26 mouse cellular contexts compared by ENCODE assay signal in the genomic region with DNA sequence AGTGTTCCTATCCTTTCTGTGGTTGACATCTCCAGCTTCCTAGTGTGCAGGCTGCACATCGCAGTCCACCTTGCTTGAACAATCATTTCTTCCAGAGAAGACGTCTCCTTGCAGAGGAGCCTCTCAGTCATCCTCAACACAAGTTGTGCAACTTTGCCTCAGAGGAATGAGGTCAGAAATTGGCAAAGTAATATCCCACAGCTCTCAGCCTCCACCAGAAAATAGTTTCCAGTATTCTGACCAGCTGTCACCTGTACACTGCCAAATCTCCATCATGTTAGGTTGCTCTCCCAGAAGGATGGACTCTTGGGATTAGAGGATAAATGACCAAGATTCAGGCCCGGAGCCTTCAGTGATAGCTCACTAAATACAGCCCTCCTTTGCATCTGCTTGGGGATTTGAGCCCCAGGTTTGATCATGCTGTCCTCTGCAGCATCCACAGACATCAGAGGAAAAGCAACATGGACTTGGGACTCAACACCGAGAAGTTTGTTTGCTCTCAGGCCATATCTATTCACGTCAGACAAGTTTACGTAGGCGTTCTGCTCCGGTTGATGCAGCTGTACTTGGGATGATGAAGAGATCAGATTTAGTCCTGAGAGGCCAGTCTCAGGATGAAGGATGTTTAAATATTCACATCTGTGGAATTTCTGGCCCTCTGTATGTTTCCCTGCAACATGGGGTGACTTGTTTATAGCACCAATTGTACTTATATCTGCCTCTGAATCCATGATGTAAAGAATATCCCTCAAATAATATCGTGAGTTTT. TPM values are rescaled to one million over a fixed set of nuclear protein-coding genes. Genes with fewer than 3 reads are reported as not detected.
DNase-seq lines count a peak whose midpoint lies in the region; TF ChIP-seq lines count a peak whose summit lies in the region.
"Had no signal": no experiment of that assay in that cellular context is flagged by ENCODE, and none has a peak within 500 bp of the region (broad histone marks: within the 10 kb centered on the region; RNA-seq: fewer than 3 reads in every experiment).

No protein-coding gene starts in this region.

- no peak for TF ChIP-seq CTCF in C2C12 (IDR thresholded peaks at IDR 0.05; ENCODE audit: control insufficient read depth, insufficient read depth, insufficient read length)

- H3K4me2 ChIP-seq in myocyte (ENCODE audit: low read depth) = no peak overlapping the region
- H3K4me2 ChIP-seq: embryonic facial prominence, embryonic 15.5 days; forebrain, embryonic 12.5 days; heart, embryonic 13.5 days; hindbrain, embryonic 12.5 days; intestine, embryonic 15.5 days; liver, embryonic 11.5 days; lung, embryonic 15.5 days; midbrain, embryonic 13.5 days had no signal

- H3ac ChIP-seq in C2C12 (ENCODE audit: control insufficient read depth, insufficient read length, low read depth) (no peak overlapping the region), myocyte (ENCODE audit: control insufficient read depth, insufficient read length) (no peak overlapping the region)

- H3K79me2 ChIP-seq in C2C12 (ENCODE audit: control insufficient read depth, insufficient read depth) (no peaks in the 10 kb centered on the region), myocyte (ENCODE audit: control insufficient read depth, insufficient read depth) (no peaks in the 10 kb centered on the region)

- DNase-seq in heart, adult 18-20 months = peak; percentile 44 to 70
- no peak for DNase-seq in heart, postnatal 4 days
- DNase-seq in 3T3-L1 (ENCODE audit: low read depth, low spot score) = peak; percentile 55
- no peak for DNase-seq in adrenal gland, postnatal 25 days
- DNase-seq: adrenal gland, postnatal 14 days; cerebellum, adult 18-20 months; cerebellum, postnatal 10 days; forebrain, postnatal 0 days; gastrocnemius, postnatal 10 days; kidney, adult 2 months; kidney, postnatal 36 days; left cerebral cortex, postnatal 4 days; lung, postnatal 36 days had no signal

- H3K27me3 ChIP-seq in C2C12 (ENCODE audit: control insufficient read depth, insufficient read depth, insufficient read length) (no peaks in the 10 kb centered on the region), myocyte (ENCODE audit: control insufficient read depth, insufficient read depth, insufficient read length) (no peaks in the 10 kb centered on the region)
- H3K27me3 ChIP-seq: embryonic facial prominence, embryonic 15.5 days; forebrain, embryonic 12.5 days; heart, embryonic 13.5 days; hindbrain, embryonic 12.5 days; intestine, embryonic 15.5 days; lung, embryonic 15.5 days; midbrain, embryonic 13.5 days; Patski had no signal

- no peak for TF ChIP-seq POLR2A in myocyte (IDR thresholded peaks at IDR 0.05; ENCODE audit: insufficient read length, low read depth)

- H3K36me3 ChIP-seq in C2C12 (ENCODE audit: control insufficient read depth, insufficient read depth) (no peaks in the 10 kb centered on the region), myocyte (ENCODE audit: control insufficient read depth, insufficient read depth) (no peaks in the 10 kb centered on the region)
- H3K36me3 ChIP-seq: embryonic facial prominence, embryonic 15.5 days; forebrain, embryonic 12.5 days; G1E; heart, embryonic 13.5 days; hindbrain, embryonic 12.5 days; intestine, embryonic 15.5 days; lung, embryonic 15.5 days; midbrain, embryonic 13.5 days had no signal

- H3K4me3 ChIP-seq in C2C12 (ENCODE audit: insufficient read depth, poor library complexity, severe bottlenecking) (no peak overlapping the region), myocyte (no peak overlapping the region)
- H3K4me3 ChIP-seq: embryonic facial prominence, embryonic 15.5 days; forebrain, embryonic 12.5 days; heart, embryonic 13.5 days; hindbrain, embryonic 12.5 days; intestine, embryonic 15.5 days; lung, embryonic 15.5 days; megakaryocyte, embryonic 14.5 days; midbrain, embryonic 13.5 days had no signal

- no peaks in the 10 kb centered on the region for H3K79me3 ChIP-seq in C2C12 (ENCODE audit: low read depth)

TF ChIP-seq in C2C12, 6 proteins besides CTCF, POLR2A, EP300 and RAD21:
- no peak for TF ChIP-seq FOSL1 (IDR thresholded peaks at IDR 0.05; ENCODE audit: insufficient read depth, low read length, poor library complexity, severe bottlenecking)
- no peak for TF ChIP-seq MYOG (IDR thresholded peaks at IDR 0.05; ENCODE audit: control insufficient read depth, extremely low read depth, insufficient read length)
- no peak for TF ChIP-seq MYOD1 (IDR thresholded peaks at IDR 0.05; ENCODE audit: control insufficient read depth, insufficient read length, low read depth)
- no peak for TF ChIP-seq USF1 (IDR thresholded peaks at IDR 0.05; ENCODE audit: low read depth)
- peak; percentile 55 for TF ChIP-seq CEBPB (IDR thresholded peaks at IDR 0.05; ENCODE audit: low read depth)
- no peak for TF ChIP-seq MAX (IDR thresholded peaks at IDR 0.05)

TF ChIP-seq in myocyte, 11 proteins besides CTCF, POLR2A, EP300 and RAD21:
- no peak for TF ChIP-seq TCF12 (IDR thresholded peaks at IDR 0.05; ENCODE audit: insufficient read depth, poor library complexity, severe bottlenecking)
- peak; percentile 57; the same call in 1 of the 2 replicates for TF ChIP-seq CEBPB (IDR thresholded peaks at IDR 0.05; ENCODE audit: insufficient read depth, poor library complexity, severe bottlenecking)

RNA-seq across cellular contexts. Expression of a gene that starts 38.1 kb away (rescaled TPM):
- total RNA-seq in heart, adult 18-20 months (2021) = 10 to 100 TPM; 52.5 to 56.3 TPM
- 10 to 100 TPM; 65.3 to 73.8 TPM for total RNA-seq in heart, postnatal 4 days (2021)
- polyA plus RNA-seq in C2C12 (2012; fragmentation: generic; extraction: Trizol) (52.4 TPM), myocyte (2012; fragmentation: generic; extraction: Trizol) (34.4 TPM)
- total RNA-seq in adrenal gland, postnatal 25 days (2021) = 218 and 240 TPM in 2 replicates

Comparison
In these comparisons a context has a peak if more than half of its experiments do, and no peak if none do; other contexts are left out.
1. DNase-seq: peak in heart, adult 18-20 months (2 of 2) and 3T3-L1 (single experiment); none in heart, postnatal 4 days (single experiment) and adrenal gland, postnatal 25 days (single experiment).